Mouse (Mus musculus): Measurements from ENCODE around the gene Fntb. TPM values are rescaled to one million over a fixed set of nuclear protein-coding genes. Genes with fewer than 3 reads are reported as not detected.

Gene Fntb
- 47.0 and 79.8 TPM in 2 replicates for total RNA-seq (2014; fragmentation: Nextera tagmentation)
- 10.4 and 12.2 TPM in 2 replicates for total RNA-seq (2017)
- polyA plus RNA-seq (2012): 29.3 and 30.1 TPM in 2 replicates

GRCm38 (mm10) chr12:76765354-76765851, at the start of gene Fntb, which contains the start of gene Churc1:
Gene Fntb, plus strand, starts transcription at chr12:76765589.
Gene Churc1, plus strand, starts transcription at chr12:76765538.
- peaks cover 26% of the 10 kb centered on the region for H3K36me3 ChIP-seq (replicated peaks)
- TF ChIP-seq TAL1 (conservative IDR thresholded peaks at IDR 0.05; ENCODE audit: low read depth, low read length): no peak
- no peak for TF ChIP-seq GATA2 (IDR thresholded peaks at IDR 0.05; ENCODE audit: borderline replicate concordance, low read depth, low read length)
- TF ChIP-seq POLR2AphosphoS5 (IDR thresholded peaks at IDR 0.05; ENCODE audit: insufficient replicate concordance, low read depth, low read length): no peak
- no peak for TF ChIP-seq GATA1 (IDR thresholded peaks at IDR 0.05; ENCODE audit: borderline replicate concordance, low read length)
- no peak for TF ChIP-seq CTCF (IDR thresholded peaks at IDR 0.05; ENCODE audit: low read depth, low read length)
- H3K4me3 ChIP-seq (ENCODE audit: low read depth, low read length): peak within 1 kb of the TSS; percentile 80
- peaks cover 36% of the 10 kb centered on the region for H3K4me1 ChIP-seq (ENCODE audit: insufficient read depth, low read depth, low read length)
- H3K9me3 ChIP-seq (replicated peaks): no peaks in the 10 kb centered on the region
- no peaks in the 10 kb centered on the region for H3K27me3 ChIP-seq (ENCODE audit: insufficient read depth, low read length)
- DNase-seq (ENCODE audit: low spot score): peak; percentile 93
- peak; percentile 94 for ATAC-seq (ENCODE audit: extremely low read depth, insufficient number of reproducible peaks, low FRiP score, poor library complexity, severe bottlenecking)

GRCm38 (mm10) chr12:76718384-76718783, 47.0 kb upstream of the Fntb start:
- Histone ChIP-seq H3K4me3 (ENCODE audit: low read depth, low read length) (no peak overlapping the region), H3K27me3 (ENCODE audit: insufficient read depth, low read length) (no peaks in the 10 kb centered on the region), H3K9me3 (replicated peaks) (no peaks in the 10 kb centered on the region), H3K4me1 (ENCODE audit: insufficient read depth, low read depth, low read length) (peaks cover 27% of the 10 kb centered on the region), H3K36me3 (replicated peaks) (no peaks in the 10 kb centered on the region)
- TF ChIP-seq POLR2AphosphoS5 (IDR thresholded peaks at IDR 0.05; ENCODE audit: insufficient replicate concordance, low read depth, low read length): no peak
- TF ChIP-seq GATA1 (IDR thresholded peaks at IDR 0.05; ENCODE audit: borderline replicate concordance, low read length): no peak
- no peak for TF ChIP-seq TAL1 (conservative IDR thresholded peaks at IDR 0.05; ENCODE audit: low read depth, low read length)
- no peak for TF ChIP-seq GATA2 (IDR thresholded peaks at IDR 0.05; ENCODE audit: borderline replicate concordance, low read depth, low read length)
- no peak for TF ChIP-seq CTCF (IDR thresholded peaks at IDR 0.05; ENCODE audit: low read depth, low read length)
- no peak for DNase-seq (ENCODE audit: low spot score)
- no peak for ATAC-seq (ENCODE audit: extremely low read depth, insufficient number of reproducible peaks, low FRiP score, poor library complexity, severe bottlenecking)

DNA sequence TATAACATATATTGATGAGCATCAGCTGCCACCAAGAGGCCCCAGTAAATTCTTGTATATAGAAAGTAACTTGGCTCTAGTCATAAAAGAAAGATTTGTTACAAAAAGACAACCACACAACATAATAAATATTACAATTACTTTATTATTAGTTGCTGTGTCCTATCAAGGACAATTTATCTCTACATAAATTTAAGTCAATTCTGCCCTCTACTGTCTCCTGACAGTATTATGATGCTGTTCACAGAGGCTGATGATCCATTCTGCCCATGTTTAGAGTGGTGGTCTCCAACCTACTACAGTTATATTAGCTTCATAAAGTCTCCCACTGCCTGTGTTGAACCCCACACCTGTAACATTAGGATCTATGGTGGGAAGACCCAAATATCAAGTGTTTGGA, 44.8 kb upstream of the Fntb start:
- TF ChIP-seq CTCF (IDR thresholded peaks at IDR 0.05; ENCODE audit: low read depth, low read length) (no peak), POLR2AphosphoS5 (IDR thresholded peaks at IDR 0.05; ENCODE audit: insufficient replicate concordance, low read depth, low read length) (no peak), GATA2 (IDR thresholded peaks at IDR 0.05; ENCODE audit: borderline replicate concordance, low read depth, low read length) (no peak), TAL1 (conservative IDR thresholded peaks at IDR 0.05; ENCODE audit: low read depth, low read length) (no peak), GATA1 (IDR thresholded peaks at IDR 0.05; ENCODE audit: borderline replicate concordance, low read length) (no peak)
- ATAC-seq (ENCODE audit: extremely low read depth, insufficient number of reproducible peaks, low FRiP score, poor library complexity, severe bottlenecking): no peak
- no peak for DNase-seq (ENCODE audit: low spot score)
- no peaks in the 10 kb centered on the region; the same call in 1 of the 2 replicates for H3K27me3 ChIP-seq (ENCODE audit: insufficient read depth, low read length)
- no peak overlapping the region for H3K4me3 ChIP-seq (ENCODE audit: low read depth, low read length)
- peaks cover 5% of the 10 kb centered on the region for H3K9me3 ChIP-seq (replicated peaks)
- H3K36me3 ChIP-seq (replicated peaks): no peaks in the 10 kb centered on the region
- H3K4me1 ChIP-seq (ENCODE audit: insufficient read depth, low read depth, low read length): peaks cover 23% of the 10 kb centered on the region; the same call in 1 of the 2 replicates

- DNase-seq (ENCODE audit: low spot score) (no peak), ATAC-seq (ENCODE audit: extremely low read depth, insufficient number of reproducible peaks, low FRiP score, poor library complexity, severe bottlenecking) (no peak)
- Histone ChIP-seq H3K36me3 (replicated peaks) (no peaks in the 10 kb centered on the region), H3K9me3 (replicated peaks) (peaks cover 5% of the 10 kb centered on the region), H3K4me1 (ENCODE audit: insufficient read depth, low read depth, low read length) (peaks cover 25% of the 10 kb centered on the region; the same call in 1 of the 2 replicates), H3K27me3 (ENCODE audit: insufficient read depth, low read length) (peaks cover 6% of the 10 kb centered on the region), H3K4me3 (ENCODE audit: low read depth, low read length) (no peak overlapping the region)
- TF ChIP-seq CTCF (IDR thresholded peaks at IDR 0.05; ENCODE audit: low read depth, low read length) (no peak), POLR2AphosphoS5 (IDR thresholded peaks at IDR 0.05; ENCODE audit: insufficient replicate concordance, low read depth, low read length) (no peak), GATA2 (IDR thresholded peaks at IDR 0.05; ENCODE audit: borderline replicate concordance, low read depth, low read length) (no peak), GATA1 (IDR thresholded peaks at IDR 0.05; ENCODE audit: borderline replicate concordance, low read length) (no peak), TAL1 (conservative IDR thresholded peaks at IDR 0.05; ENCODE audit: low read depth, low read length) (no peak)
These were observed 43.4 kb upstream of the Fntb start for GRCm38 (mm10) chr12:76722026-76722425.

GRCm38 (mm10) chr12:76727955-76728354, 37.4 kb upstream of the Fntb start:
- H3K27me3 ChIP-seq (ENCODE audit: insufficient read depth, low read length): peaks cover 32% of the 10 kb centered on the region
- H3K4me1 ChIP-seq (ENCODE audit: insufficient read depth, low read depth, low read length): 0 out of 2 replicates have a peak, but pooled peaks cover 8% of the 10 kb centered on the region
- no peak for DNase-seq (ENCODE audit: low spot score)
- no peak overlapping the region for H3K4me3 ChIP-seq (ENCODE audit: low read depth, low read length)
- no peak for ATAC-seq (ENCODE audit: extremely low read depth, insufficient number of reproducible peaks, low FRiP score, poor library complexity, severe bottlenecking)
- TF ChIP-seq GATA1 (IDR thresholded peaks at IDR 0.05; ENCODE audit: borderline replicate concordance, low read length) (no peak), POLR2AphosphoS5 (IDR thresholded peaks at IDR 0.05; ENCODE audit: insufficient replicate concordance, low read depth, low read length) (no peak), TAL1 (conservative IDR thresholded peaks at IDR 0.05; ENCODE audit: low read depth, low read length) (no peak), GATA2 (IDR thresholded peaks at IDR 0.05; ENCODE audit: borderline replicate concordance, low read depth, low read length) (no peak), CTCF (IDR thresholded peaks at IDR 0.05; ENCODE audit: low read depth, low read length) (no peak)
- peaks cover 9% of the 10 kb centered on the region for H3K9me3 ChIP-seq (replicated peaks)
- no peaks in the 10 kb centered on the region for H3K36me3 ChIP-seq (replicated peaks)

DNA sequence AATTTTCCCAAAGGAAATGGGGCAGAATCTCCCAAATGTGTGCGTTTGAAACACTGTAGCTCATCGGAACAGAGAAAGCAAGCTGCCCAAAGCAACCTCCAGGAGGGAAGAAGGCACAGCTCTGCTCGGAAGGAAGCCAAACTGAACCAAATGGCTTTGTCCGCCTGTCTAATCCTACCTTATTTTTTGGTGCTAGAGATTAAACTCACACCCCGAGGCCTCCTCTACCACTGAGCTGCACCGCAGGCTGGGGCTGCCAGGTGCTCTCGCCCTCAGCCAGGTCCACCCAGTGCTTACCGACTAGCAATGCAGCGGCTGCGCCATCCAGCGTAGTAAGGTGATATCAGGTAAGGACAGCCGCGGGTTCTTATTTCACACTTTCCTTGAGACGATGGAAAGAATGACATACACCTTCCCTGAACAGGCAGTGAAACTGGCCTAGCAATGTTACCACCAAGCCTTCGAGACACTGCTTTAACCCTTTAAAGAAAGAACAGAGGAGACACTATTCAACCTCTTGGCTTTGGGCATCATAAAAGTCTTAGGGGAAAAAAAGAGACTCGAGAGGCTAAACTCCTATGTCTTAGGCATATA, 14.4 kb upstream of the Fntb start:
- Histone ChIP-seq H3K4me3 (ENCODE audit: low read depth, low read length) (no peak overlapping the region), H3K9me3 (replicated peaks) (peaks cover 14% of the 10 kb centered on the region), H3K27me3 (ENCODE audit: insufficient read depth, low read length) (no peaks in the 10 kb centered on the region; the same call in 1 of the 2 replicates), H3K36me3 (replicated peaks) (no peaks in the 10 kb centered on the region), H3K4me1 (ENCODE audit: insufficient read depth, low read depth, low read length) (peaks cover 12% of the 10 kb centered on the region)
- no peak for DNase-seq (ENCODE audit: low spot score)
- no peak for ATAC-seq (ENCODE audit: extremely low read depth, insufficient number of reproducible peaks, low FRiP score, poor library complexity, severe bottlenecking)
- TF ChIP-seq GATA2 (IDR thresholded peaks at IDR 0.05; ENCODE audit: borderline replicate concordance, low read depth, low read length) (no peak), TAL1 (conservative IDR thresholded peaks at IDR 0.05; ENCODE audit: low read depth, low read length) (no peak), POLR2AphosphoS5 (IDR thresholded peaks at IDR 0.05; ENCODE audit: insufficient replicate concordance, low read depth, low read length) (no peak), CTCF (IDR thresholded peaks at IDR 0.05; ENCODE audit: low read depth, low read length) (no peak), GATA1 (IDR thresholded peaks at IDR 0.05; ENCODE audit: borderline replicate concordance, low read length) (no peak)
